Mouse (Mus musculus): ENCODE data around the gene Hapln4.

Gene Hapln4

DNA sequence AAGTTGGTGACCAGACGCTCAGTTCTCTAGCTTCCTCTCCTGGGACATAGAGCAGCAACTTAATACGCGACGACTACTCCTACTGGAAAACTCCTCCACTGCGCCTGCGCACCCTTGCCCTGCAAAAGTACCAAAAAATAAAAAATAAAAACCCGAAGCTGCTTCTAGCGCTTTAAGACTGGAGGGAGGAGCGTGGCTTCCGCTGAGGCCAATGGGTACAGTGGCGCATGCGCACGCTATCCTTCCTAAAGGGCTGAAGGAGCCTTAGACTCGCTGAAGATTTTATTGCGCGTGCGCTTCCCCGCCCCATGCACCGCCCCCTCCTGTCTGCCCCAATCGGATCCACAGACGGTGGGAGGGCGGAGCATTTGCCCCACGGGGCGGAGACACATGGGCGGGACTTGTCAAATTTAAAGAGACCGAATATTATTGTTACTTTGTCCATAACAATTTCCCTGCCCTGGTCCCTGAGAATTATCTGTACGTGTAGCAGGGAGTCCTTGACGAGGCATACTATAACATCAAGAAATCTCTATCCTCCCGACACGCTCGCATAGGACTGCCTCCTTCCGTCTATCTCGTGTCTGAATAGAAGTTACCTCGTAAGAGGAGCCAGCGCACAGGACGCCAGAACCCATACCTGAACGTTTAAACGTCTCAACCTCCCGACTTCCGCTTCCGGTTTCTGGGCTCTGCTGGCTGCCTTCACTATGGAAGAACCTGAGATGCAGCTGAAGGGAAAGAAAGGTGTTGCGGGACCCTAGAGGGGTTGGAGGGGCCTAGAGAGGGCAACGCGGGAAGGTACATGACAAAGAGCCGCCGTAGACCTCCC, 56.0 kb downstream of the Hapln4 start, which contains the start of the genes Rfxank, Borcs8 and Mef2b:
TSS of gene Rfxank (minus strand) at position 129 of the 832 bp plus-strand sequence.
TSS of gene Borcs8 (plus strand) at position 474 of the 832 bp plus-strand sequence.
TSS of gene Mef2b (plus strand) at position 686 of the 832 bp plus-strand sequence.
- peak; percentile 100 for DNase-seq (ENCODE audit: low spot score)

DNA sequence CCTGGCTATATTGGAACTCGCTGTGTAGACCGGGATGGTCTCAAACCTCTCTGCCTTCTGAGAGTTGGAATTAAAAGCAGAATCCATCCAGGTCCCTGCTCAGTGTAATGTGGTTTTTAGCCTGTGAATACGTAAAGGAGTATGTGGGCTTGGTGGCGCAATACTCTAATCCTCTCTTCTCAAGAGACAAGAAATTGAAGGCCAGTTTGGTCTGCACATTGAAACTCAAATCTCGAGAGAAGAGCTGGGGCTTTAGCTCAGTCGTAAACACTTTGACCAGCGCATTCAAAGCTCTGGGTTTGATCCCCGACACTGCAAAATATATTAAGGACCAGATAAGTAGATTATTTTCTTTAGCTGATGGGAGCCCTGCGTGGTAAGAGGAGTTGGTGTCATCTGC, 56.7 kb downstream of the Hapln4 start:
- DNase-seq (ENCODE audit: low spot score) = no peak

All from retina, embryonic 14.5 days (tissue).